ENCODE assay signal across 17 mouse cellular contexts in genomic region chr10:85320971-85321370, GRCm38 (mm10).
DNase-seq lines count a peak whose midpoint lies in the region; ATAC-seq lines count a peak whose summit lies in the region.
"Had no signal": no experiment of that assay in that cellular context is flagged by ENCODE, and none has a peak within 500 bp of the region (broad histone marks: within the 10 kb centered on the region; RNA-seq: fewer than 3 reads in every experiment).

No protein-coding gene starts in this region.

- ATAC-seq in forebrain, embryonic 15.5 days (replicated peaks) = no peak
- ATAC-seq: forebrain, embryonic 13.5 days had no signal

- no peaks in the 10 kb centered on the region for H3K36me3 ChIP-seq in forebrain, embryonic 15.5 days
- H3K36me3 ChIP-seq: embryonic facial prominence, embryonic 15.5 days; kidney, embryonic 15.5 days; midbrain, embryonic 12.5 days had no signal

- no peaks in the 10 kb centered on the region for H3K9me3 ChIP-seq in forebrain, embryonic 15.5 days
- H3K9me3 ChIP-seq: embryonic facial prominence, embryonic 15.5 days; forebrain, embryonic 13.5 days; kidney, embryonic 15.5 days; midbrain, embryonic 12.5 days had no signal

- no peaks in the 10 kb centered on the region for H3K4me1 ChIP-seq in forebrain, embryonic 15.5 days
- H3K4me1 ChIP-seq: embryonic facial prominence, embryonic 15.5 days; forebrain, embryonic 13.5 days; midbrain, embryonic 12.5 days had no signal

- H3K4me2 ChIP-seq in forebrain, embryonic 15.5 days (replicated peaks) = no peak overlapping the region
- H3K4me2 ChIP-seq: embryonic facial prominence, embryonic 15.5 days; forebrain, embryonic 13.5 days; kidney, embryonic 15.5 days; midbrain, embryonic 12.5 days had no signal

- no peak overlapping the region for H3K9ac ChIP-seq in forebrain, embryonic 15.5 days (replicated peaks)
- H3K9ac ChIP-seq: embryonic facial prominence, embryonic 15.5 days; forebrain, embryonic 13.5 days; kidney, embryonic 15.5 days; midbrain, embryonic 12.5 days had no signal

- WGBS in forebrain, embryonic 15.5 days = 83% methylated on average over 1 of the region's 1 CpGs

- no peak overlapping the region for H3K27ac ChIP-seq in forebrain, embryonic 15.5 days (replicated peaks)
- H3K27ac ChIP-seq: embryonic facial prominence, embryonic 15.5 days; forebrain, embryonic 13.5 days; midbrain, embryonic 12.5 days had no signal

- no peak overlapping the region for H3K4me3 ChIP-seq in forebrain, embryonic 15.5 days
- H3K4me3 ChIP-seq: embryonic facial prominence, embryonic 15.5 days; forebrain, embryonic 13.5 days; kidney, embryonic 15.5 days; midbrain, embryonic 12.5 days; myocyte had no signal

- DNase-seq in adrenal gland, postnatal 14 days = peak; percentile 25
- no peak for DNase-seq in adrenal gland, postnatal 4 days (ENCODE audit: low spot score in 2 of 2)
- DNase-seq in kidney, postnatal 10 days = peak; percentile 60
- no peak for DNase-seq in kidney, adult 9 months
- peak; percentile 25 for DNase-seq in Muller cell, postnatal 12 days (ENCODE audit: inconsistent ontology term)
- peak; percentile 14 to 44 for DNase-seq in heart, adult 9 months (ENCODE audit: low spot score in 2 of 2)
- no peak for DNase-seq in adipocyte (ENCODE audit: low spot score)
- DNase-seq: cerebellum, adult 18-20 months; liver; retina, postnatal 1 day had no signal

- no peaks in the 10 kb centered on the region for H3K27me3 ChIP-seq in forebrain, embryonic 15.5 days
- H3K27me3 ChIP-seq: CH12.LX; embryonic facial prominence, embryonic 15.5 days; forebrain, embryonic 13.5 days; kidney, embryonic 15.5 days; midbrain, embryonic 12.5 days had no signal

Comparison
In these comparisons a context has a peak if more than half of its experiments do, and no peak if none do; other contexts are left out.
1. DNase-seq: peak in adrenal gland, postnatal 14 days (single experiment), kidney, postnatal 10 days (single experiment), Muller cell, postnatal 12 days (single experiment) and heart, adult 9 months (2 of 2); none in adrenal gland, postnatal 4 days (0 of 2), kidney, adult 9 months (single experiment) and adipocyte (single experiment).